Mouse (Mus musculus) midbrain, postnatal 0 days (tissue): ENCODE measurements around the gene Vps37c. TPM values are rescaled to one million over a fixed set of nuclear protein-coding genes. Genes with fewer than 3 reads are reported as not detected.

ENCODE experiments used
- ATAC-seq: fragments of 200-750 bp; cut with Nextera tagmentation; 2 replicates; pipeline ENCODE4 v1.8.0; 2017; ENCODE audit warnings: moderate number of reproducible peaks, mild to moderate bottlenecking, moderate TSS enrichment, moderate library complexity; ENCODE audit not compliant: low FRiP score
- DNase-seq: peaks from one replicate; pipeline ENCODE4 v3.0.0-alpha.2; 2015; ENCODE audit warnings: low spot score
- H3K27ac ChIP-seq: fragments of 300-500 bp; sonication (generic); 2 replicates; pipeline ENCODE4 v1.5.1; 2014; ENCODE audit warnings: low read depth, mild to moderate bottlenecking, low read length, mixed read lengths
- H3K27me3 ChIP-seq: fragments of 300-500 bp; sonication (generic); 2 replicates; pipeline ENCODE4 v1.6.1; 2014; ENCODE audit warnings: low read length, control low read depth, mixed read lengths; ENCODE audit not compliant: insufficient read depth
- H3K36me3 ChIP-seq: fragments of 300-500 bp; sonication (generic); 2 replicates; pipeline ENCODE4 v1.6.1; 2014; ENCODE audit warnings: low read length, control low read depth, mixed read lengths; ENCODE audit not compliant: insufficient read depth
- H3K4me1 ChIP-seq: fragments of 300-500 bp; sonication (generic); 2 replicates; pipeline ENCODE4 v1.6.1; 2014; ENCODE audit warnings: mild to moderate bottlenecking, control low read depth, antibody characterized with exemption, low read length, mixed read lengths; ENCODE audit not compliant: insufficient read depth
- H3K4me2 ChIP-seq: fragments of 300-500 bp; sonication (generic); 2 replicates; pipeline ENCODE4 v1.6.1; 2014; ENCODE audit warnings: low read depth, mild to moderate bottlenecking, low read length, mixed read lengths; ENCODE audit not compliant: poor library complexity, severe bottlenecking
- H3K4me3 ChIP-seq: fragments of 300-500 bp; sonication (generic); 2 replicates; pipeline ENCODE4 v1.5.1; 2014; ENCODE audit warnings: low read depth, mild to moderate bottlenecking, low read length, moderate library complexity
- H3K9ac ChIP-seq: fragments of 300-500 bp; sonication (generic); replicated peaks from 2 replicates; pipeline ENCODE4 v1.6.1; 2014; ENCODE audit warnings: mild to moderate bottlenecking, low read length, moderate library complexity, mixed read lengths; ENCODE audit not compliant: poor library complexity, severe bottlenecking
- H3K9me3 ChIP-seq: fragments of 300-500 bp; sonication (generic); 2 replicates; pipeline ENCODE4 v1.6.1; 2016; ENCODE audit warnings: low read length, control low read depth
- CTCF ChIP-seq: IDR thresholded peaks from 2 replicates; pipeline ENCODE4 v1.5.1; 2016; ENCODE audit warnings: antibody characterized with exemption, mild to moderate bottlenecking
- WGBS: fragments of 180-500 bp; shearing (Covaris S2); extraction: QIAGEN DNeasy Blood & Tissue Kit; methylation state at CpG from one replicate; pipeline ENCODE4 v1.1.7; 2014; 5-methylcytosine and 5-hydroxymethylcytosine counted together
- polyA plus RNA-seq: library from polyadenylated mRNA; unstranded; fragments of >200 nt; fragmentation: Nextera tagmentation; extraction: Ambion mirVana; gene quantifications from 2 replicates; pipeline ENCODE4 v1.2.1, GENCODE M21; 2015
- total RNA-seq: library from RNA; depleted of rRNA; stranded (reverse); fragments of >200 nt; gene quantifications from 2 replicates; pipeline ENCODE4 v1.2.3, GENCODE M21; 2014

Gene Vps37c
- total and polyA plus RNA-seq, 2 experiments from 2014 or later: 17.5 to 22.9 TPM

DNA sequence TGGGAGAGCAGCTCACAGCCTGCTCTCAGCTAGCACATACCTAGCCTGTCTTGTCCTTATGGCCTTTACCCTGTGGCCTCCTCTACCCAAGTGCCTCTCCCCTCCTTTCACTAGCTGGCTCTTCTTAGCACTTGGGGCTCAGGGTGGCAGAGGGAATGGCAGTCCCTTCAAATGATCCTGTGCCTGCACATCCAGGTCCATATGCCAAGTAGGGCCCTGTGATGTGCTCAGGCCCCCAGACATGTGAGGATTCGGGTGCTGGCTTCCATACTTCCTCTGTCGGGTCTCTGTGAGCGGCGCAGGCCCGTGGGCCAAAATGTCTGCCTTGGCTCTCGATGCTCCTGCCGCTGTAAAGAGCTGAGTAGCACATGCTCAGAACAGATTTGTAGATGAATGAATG, 47.3 kb downstream of the Vps37c start:
- Histone ChIP-seq H3K9ac (no peak overlapping the region), H3K27ac (no peak overlapping the region), H3K4me2 (no peak overlapping the region), H3K27me3 (no peaks in the 10 kb centered on the region), H3K9me3 (no peaks in the 10 kb centered on the region), H3K36me3 (no peaks in the 10 kb centered on the region), H3K4me1 (no peaks in the 10 kb centered on the region), H3K4me3 (no peak overlapping the region)
- WGBS: 93% methylated on average over 7 of the region's 7 CpGs
- no peak for TF ChIP-seq CTCF
- no peak for DNase-seq
- ATAC-seq: no peak

DNA sequence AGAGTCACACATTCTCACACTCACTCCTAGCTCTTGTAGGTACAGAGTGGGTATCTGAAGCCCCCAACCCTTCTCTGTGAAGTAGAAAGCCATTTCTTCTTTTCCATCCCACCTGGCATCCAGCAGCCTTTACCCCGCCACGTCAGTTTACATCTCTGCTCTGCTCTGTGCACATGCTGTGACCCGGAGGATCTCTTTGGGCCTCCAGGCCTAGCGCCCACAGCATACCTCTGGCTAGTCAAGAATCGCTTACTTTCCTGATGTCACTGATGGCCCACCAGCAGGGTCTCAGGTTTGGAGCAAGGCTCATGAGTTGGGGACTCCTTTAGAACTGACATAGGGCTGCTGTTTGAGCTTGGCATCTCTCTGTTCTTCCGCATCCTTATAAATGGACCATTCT, 49.5 kb downstream of the Vps37c start:
- no peak overlapping the region for H3K4me2 ChIP-seq
- DNase-seq (no peak), ATAC-seq (no peak)
- H3K27me3 ChIP-seq: no peaks in the 10 kb centered on the region
- no peaks in the 10 kb centered on the region for H3K4me1 ChIP-seq
- no peak for TF ChIP-seq CTCF
- no peaks in the 10 kb centered on the region for H3K36me3 ChIP-seq
- H3K27ac ChIP-seq: no peak overlapping the region
- H3K9me3 ChIP-seq: no peaks in the 10 kb centered on the region
- no peak overlapping the region for H3K9ac ChIP-seq
- WGBS: 88% methylated on average over 6 of the region's 6 CpGs
- no peak overlapping the region for H3K4me3 ChIP-seq

DNA sequence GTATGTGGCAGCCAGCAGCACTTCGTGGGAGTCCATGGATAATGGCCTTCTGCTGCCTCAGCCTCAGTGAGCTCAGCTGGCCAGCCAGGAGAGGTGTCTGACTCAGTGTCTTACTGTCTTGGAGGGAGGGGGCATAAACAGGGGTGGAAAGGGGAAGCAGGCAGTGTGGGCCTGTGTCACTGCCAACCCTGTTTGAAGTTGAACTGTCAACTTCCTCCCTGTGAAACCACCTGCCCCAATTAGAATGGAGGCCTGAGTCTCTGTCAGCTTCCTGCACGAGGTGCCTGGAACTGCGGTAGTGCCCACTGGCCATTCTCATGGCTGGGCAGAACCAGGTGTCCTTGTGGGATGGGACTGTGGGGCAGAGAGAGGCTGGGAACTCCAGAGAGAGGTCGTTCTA, 50.3 kb downstream of the Vps37c start, which contains the start of gene Cd5:
TSS of gene Cd5 (minus strand) at position 192 of the 400 bp plus-strand sequence.
- no peaks in the 10 kb centered on the region for H3K36me3 ChIP-seq
- no peak within 1 kb of the TSS for H3K4me3 ChIP-seq
- no peak for TF ChIP-seq CTCF
- H3K9ac ChIP-seq: no peak within 1 kb of the TSS
- no peaks in the 10 kb centered on the region for H3K27me3 ChIP-seq
- no peaks in the 10 kb centered on the region for H3K9me3 ChIP-seq
- no peak within 1 kb of the TSS for H3K4me2 ChIP-seq
- DNase-seq (no peak), ATAC-seq (no peak)
- H3K27ac ChIP-seq: no peak within 1 kb of the TSS
- H3K4me1 ChIP-seq: no peaks in the 10 kb centered on the region
- WGBS: 83% methylated on average over 4 of the region's 4 CpGs

GRCm38 (mm10) chr19:10739916-10740315, 51.4 kb downstream of the Vps37c start:
- Histone ChIP-seq H3K27me3 (no peaks in the 10 kb centered on the region), H3K9ac (no peak overlapping the region), H3K4me2 (no peak overlapping the region), H3K4me3 (no peak overlapping the region), H3K36me3 (no peaks in the 10 kb centered on the region), H3K27ac (no peak overlapping the region), H3K4me1 (no peaks in the 10 kb centered on the region), H3K9me3 (no peaks in the 10 kb centered on the region)
- 96% methylated on average over 4 of the region's 4 CpGs for WGBS
- TF ChIP-seq CTCF: no peak
- DNase-seq (no peak), ATAC-seq (no peak)

DNA sequence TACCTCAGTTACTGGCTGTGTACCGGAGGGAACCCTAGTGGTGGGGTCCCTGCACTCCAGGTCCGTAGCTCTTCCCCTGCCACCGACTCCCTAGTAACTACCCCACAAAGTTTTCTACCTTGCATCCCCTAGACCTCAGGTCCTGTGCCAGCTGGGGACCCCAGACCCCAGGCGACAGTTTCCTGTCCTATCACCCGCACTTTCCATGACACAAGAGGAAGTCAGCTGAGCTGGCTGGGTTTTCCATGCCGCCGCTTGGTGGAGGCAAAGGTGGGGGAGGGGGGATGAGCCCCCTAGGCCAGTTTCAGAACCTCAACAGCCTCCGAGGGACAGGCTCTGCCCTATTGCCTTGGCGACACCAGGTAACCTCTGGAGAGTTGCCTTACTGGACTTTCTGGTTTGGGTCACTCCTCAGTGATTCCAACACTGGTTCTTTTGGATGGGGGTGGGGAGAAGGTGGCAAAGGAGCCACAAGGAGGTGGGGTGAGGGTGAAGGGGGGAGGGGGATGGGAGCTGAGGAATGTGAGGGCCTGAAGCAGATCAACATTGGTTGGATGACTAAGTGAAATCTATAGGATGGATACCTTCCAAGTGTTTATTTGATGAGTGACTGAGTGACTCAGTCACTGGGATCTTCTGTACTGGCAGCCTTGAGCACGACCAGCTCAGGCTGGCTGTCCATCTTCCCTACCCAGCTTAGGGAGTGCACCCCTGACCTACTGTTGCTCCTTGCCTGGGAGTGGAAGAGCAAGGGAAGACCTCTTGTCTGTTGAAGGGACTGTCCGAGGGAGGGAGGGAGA, 52.3 kb downstream of the Vps37c start:
- H3K4me2 ChIP-seq: no peak overlapping the region
- TF ChIP-seq CTCF: no peak
- no peak overlapping the region for H3K4me3 ChIP-seq
- H3K4me1 ChIP-seq: no peaks in the 10 kb centered on the region
- ATAC-seq: no peak
- DNase-seq: no peak
- WGBS: 46% methylated on average over 11 of the region's 11 CpGs
- no peak overlapping the region for H3K27ac ChIP-seq
- no peaks in the 10 kb centered on the region for H3K9me3 ChIP-seq
- no peaks in the 10 kb centered on the region for H3K27me3 ChIP-seq
- no peak overlapping the region for H3K9ac ChIP-seq
- no peaks in the 10 kb centered on the region for H3K36me3 ChIP-seq

GRCm38 (mm10) chr19:10742145-10742544, 53.6 kb downstream of the Vps37c start:
- H3K9me3 ChIP-seq: no peaks in the 10 kb centered on the region
- ATAC-seq: no peak
- H3K4me1 ChIP-seq: no peaks in the 10 kb centered on the region
- no peak overlapping the region for H3K9ac ChIP-seq
- H3K4me2 ChIP-seq: no peak overlapping the region
- H3K27me3 ChIP-seq: no peaks in the 10 kb centered on the region
- no peak overlapping the region for H3K4me3 ChIP-seq
- TF ChIP-seq CTCF: no peak
- 90% methylated on average over 6 of the region's 6 CpGs for WGBS
- no peak for DNase-seq
- H3K36me3 ChIP-seq: no peaks in the 10 kb centered on the region
- no peak overlapping the region for H3K27ac ChIP-seq
